Mouse (Mus musculus): ENCODE measurements at regions not wholly inside any gene's neighbourhood (a gene's known extent, or its start where the extent isn't known, plus 50 kb on each side); places are given as distances from the start of the nearest gene placed in this dataset.

- TF ChIP-seq CTCF (IDR thresholded peaks at IDR 0.05; ENCODE audit: extremely low read depth, insufficient read depth, low read length) (no peak), POLR2A (IDR thresholded peaks at IDR 0.05; ENCODE audit: extremely low read depth, insufficient read depth, low read length) (no peak)
These were observed 206.7 kb upstream of the F930015N05Rik start for GRCm38 (mm10) chr11:64643171-64643570.

All from cortical plate, adult 2 months (tissue).